Mouse (Mus musculus): Measurements from ENCODE around the gene Hist2h2aa2. TPM values are rescaled to one million over a fixed set of nuclear protein-coding genes. Genes with fewer than 3 reads are reported as not detected.
"Not testable (repeated sequence)": the region's sequence is repeated elsewhere in the genome, so short reads cannot be mapped to it uniquely, and the experiment has no call there.

Gene Hist2h2aa2
- polyA plus RNA-seq, 1 experiment, result 1,036 TPM

GRCm38 (mm10) chr3:96230910-96231757 lies 8.9 kb downstream of the Hist2h2aa2 start:
- Histone ChIP-seq H3K4me3 (replicated peaks) (no peak overlapping the region), H3K4me1 (peaks cover 55% of the 10 kb centered on the region), H3K9me3 (no peaks in the 10 kb centered on the region), H3K27me3 (replicated peaks) (no peaks in the 10 kb centered on the region), H3K36me3 (replicated peaks; ENCODE audit: low read length) (no peaks in the 10 kb centered on the region)
- no peak for TF ChIP-seq GATA1 (IDR thresholded peaks at IDR 0.05; ENCODE audit: borderline replicate concordance, low read length)
- TF ChIP-seq FLI1 (IDR thresholded peaks at IDR 0.05; ENCODE audit: low read length), result no peak

- TF ChIP-seq FLI1 (IDR thresholded peaks at IDR 0.05; ENCODE audit: low read length) (no peak), GATA1 (IDR thresholded peaks at IDR 0.05; ENCODE audit: borderline replicate concordance, low read length) (no peak)
- H3K4me3 ChIP-seq (replicated peaks), result no peak overlapping the region
- H3K27me3 ChIP-seq (replicated peaks), result no peaks in the 10 kb centered on the region
- peaks cover 56% of the 10 kb centered on the region for H3K4me1 ChIP-seq
- H3K9me3 ChIP-seq, result no peaks in the 10 kb centered on the region
- no peaks in the 10 kb centered on the region for H3K36me3 ChIP-seq (replicated peaks; ENCODE audit: low read length)
These were observed 9.7 kb downstream of the Hist2h2aa2 start for GRCm38 (mm10) chr3:96230404-96230803.

GRCm38 (mm10) chr3:96228828-96229227 lies 11.2 kb downstream of the Hist2h2aa2 start:
- no peak for TF ChIP-seq FLI1 (IDR thresholded peaks at IDR 0.05; ENCODE audit: low read length)
- TF ChIP-seq GATA1 (IDR thresholded peaks at IDR 0.05; ENCODE audit: borderline replicate concordance, low read length), result no peak
- H3K4me1 ChIP-seq, result peaks cover 71% of the 10 kb centered on the region
- no peak overlapping the region for H3K4me3 ChIP-seq (replicated peaks)
- no peaks in the 10 kb centered on the region for H3K9me3 ChIP-seq
- H3K36me3 ChIP-seq (replicated peaks; ENCODE audit: low read length), result no peaks in the 10 kb centered on the region
- H3K27me3 ChIP-seq (replicated peaks), result no peaks in the 10 kb centered on the region

GRCm38 (mm10) chr3:96226695-96227648 lies 13.1 kb downstream of the Hist2h2aa2 start:
- TF ChIP-seq FLI1 (IDR thresholded peaks at IDR 0.05; ENCODE audit: low read length), result no peak
- no peak for TF ChIP-seq GATA1 (IDR thresholded peaks at IDR 0.05; ENCODE audit: borderline replicate concordance, low read length)
- no peaks in the 10 kb centered on the region for H3K36me3 ChIP-seq (replicated peaks; ENCODE audit: low read length)
- H3K9me3 ChIP-seq, result no peaks in the 10 kb centered on the region
- peaks cover 84% of the 10 kb centered on the region for H3K4me1 ChIP-seq
- H3K27me3 ChIP-seq (replicated peaks), result no peaks in the 10 kb centered on the region
- H3K4me3 ChIP-seq (replicated peaks), result peak overlapping the region; percentile 77

GRCm38 (mm10) chr3:96225421-96225820 lies 14.7 kb downstream of the Hist2h2aa2 start:
- Histone ChIP-seq H3K36me3 (replicated peaks; ENCODE audit: low read length) (no peaks in the 10 kb centered on the region), H3K9me3 (no peaks in the 10 kb centered on the region), H3K4me1 (peaks cover 78% of the 10 kb centered on the region), H3K4me3 (replicated peaks) (peak overlapping the region; percentile 62), H3K27me3 (replicated peaks) (no peaks in the 10 kb centered on the region)
- no peak for TF ChIP-seq FLI1 (IDR thresholded peaks at IDR 0.05; ENCODE audit: low read length)
- TF ChIP-seq GATA1 (IDR thresholded peaks at IDR 0.05; ENCODE audit: borderline replicate concordance, low read length), result no peak

GRCm38 (mm10) chr3:96222774-96223173 lies 17.3 kb downstream of the Hist2h2aa2 start:
- H3K9me3 ChIP-seq, result no peaks in the 10 kb centered on the region
- no peaks in the 10 kb centered on the region for H3K27me3 ChIP-seq (replicated peaks)
- TF ChIP-seq FLI1 (IDR thresholded peaks at IDR 0.05; ENCODE audit: low read length) (no peak), GATA1 (IDR thresholded peaks at IDR 0.05; ENCODE audit: borderline replicate concordance, low read length) (no peak)
- H3K4me3 ChIP-seq (replicated peaks), result peak overlapping the region; percentile 95
- H3K36me3 ChIP-seq (replicated peaks; ENCODE audit: low read length), result no peaks in the 10 kb centered on the region
- peaks cover 71% of the 10 kb centered on the region for H3K4me1 ChIP-seq

GRCm38 (mm10) chr3:96221640-96222038 lies 18.4 kb downstream of the Hist2h2aa2 start:
- Histone ChIP-seq H3K4me1 (peaks cover 62% of the 10 kb centered on the region), H3K9me3 (no peaks in the 10 kb centered on the region), H3K36me3 (replicated peaks; ENCODE audit: low read length) (no peaks in the 10 kb centered on the region), H3K27me3 (replicated peaks) (no peaks in the 10 kb centered on the region), H3K4me3 (replicated peaks) (peak overlapping the region; percentile 95)
- TF ChIP-seq GATA1 (IDR thresholded peaks at IDR 0.05; ENCODE audit: borderline replicate concordance, low read length), result no peak
- TF ChIP-seq FLI1 (IDR thresholded peaks at IDR 0.05; ENCODE audit: low read length), result no peak

GRCm38 (mm10) chr3:96220765-96221639 lies 19.1 kb downstream of the Hist2h2aa2 start, which contains the start of the genes Hist2h2ac and Hist2h2be:
TSS of gene Hist2h2ac (minus strand) at chr3:96220880.
TSS of gene Hist2h2be (plus strand) at chr3:96221119.
- peaks cover 56% of the 10 kb centered on the region for H3K4me1 ChIP-seq
- TF ChIP-seq GATA1 (IDR thresholded peaks at IDR 0.05; ENCODE audit: borderline replicate concordance, low read length), result no peak
- TF ChIP-seq FLI1 (IDR thresholded peaks at IDR 0.05; ENCODE audit: low read length), result no peak
- no peaks in the 10 kb centered on the region for H3K36me3 ChIP-seq (replicated peaks; ENCODE audit: low read length)
- peak within 1 kb of the TSS; percentile 95 for H3K4me3 ChIP-seq (replicated peaks)
- H3K9me3 ChIP-seq, result no peaks in the 10 kb centered on the region
- H3K27me3 ChIP-seq (replicated peaks), result no peaks in the 10 kb centered on the region

GRCm38 (mm10) chr3:96220131-96220764 lies 19.8 kb downstream of the Hist2h2aa2 start:
- H3K4me1 ChIP-seq, result peaks cover 52% of the 10 kb centered on the region
- not testable (repeated sequence) for H3K36me3 ChIP-seq (replicated peaks; ENCODE audit: low read length); H3K27me3 ChIP-seq (replicated peaks); H3K9me3 ChIP-seq
- peak overlapping the region; percentile 95 for H3K4me3 ChIP-seq (replicated peaks)
